Mouse (Mus musculus): ENCODE data around the gene Sppl2a.

- TF ChIP-seq CTCF (IDR thresholded peaks at IDR 0.05; ENCODE audit: control insufficient read depth, insufficient read depth, insufficient replicate concordance, low read depth, low read length) (no peak), POLR2A (IDR thresholded peaks at IDR 0.05; ENCODE audit: control insufficient read depth, low read depth, low read length) (no peak)
These were observed 45.9 kb downstream of the Sppl2a start for GRCm38 (mm10) chr2:126887141-126887540.

All from testis, adult 2 months (tissue).